7 mouse cellular contexts compared by ENCODE assay signal in the genomic region with DNA sequence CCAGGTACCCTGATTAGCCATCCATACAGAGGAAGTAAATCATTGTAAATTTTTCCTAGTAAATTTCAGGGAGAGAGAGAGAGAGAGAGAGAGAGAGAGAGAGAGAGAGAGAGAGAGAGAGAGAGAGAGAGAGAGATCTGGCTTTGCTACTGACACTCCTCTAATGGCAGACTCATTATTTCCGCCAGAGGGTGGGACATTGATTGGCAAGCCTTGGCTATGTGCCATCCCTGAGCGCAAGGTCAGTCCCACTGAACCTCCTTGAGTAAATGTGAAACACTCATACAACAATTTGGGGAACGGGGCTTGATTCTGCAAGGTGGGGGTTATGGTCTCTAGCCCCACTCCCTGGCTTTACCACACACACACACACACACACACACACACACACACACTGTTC.
"Had no signal": no experiment of that assay in that cellular context is flagged by ENCODE, and none has a peak within 500 bp of the region (broad histone marks: within the 10 kb centered on the region; RNA-seq: fewer than 3 reads in every experiment).

No protein-coding gene starts in this region.

- H3K9me3 ChIP-seq: limb, embryonic 15.5 days; liver, embryonic 12.5 days; midbrain, embryonic 10.5 days; neural tube, embryonic 15.5 days; stomach, embryonic 15.5 days had no signal

- H3K4me1 ChIP-seq: liver, embryonic 12.5 days; neural tube, embryonic 15.5 days had no signal

- H3K36me3 ChIP-seq: limb, embryonic 15.5 days; liver, embryonic 12.5 days; midbrain, embryonic 10.5 days; neural tube, embryonic 15.5 days; stomach, embryonic 15.5 days had no signal

- H3K27ac ChIP-seq: limb, embryonic 15.5 days; liver, embryonic 12.5 days; midbrain, embryonic 10.5 days; neural tube, embryonic 15.5 days; stomach, embryonic 15.5 days had no signal

- H3K9ac ChIP-seq: limb, embryonic 15.5 days; liver, embryonic 12.5 days; lung, embryonic 14.5 days; neural tube, embryonic 15.5 days; stomach, embryonic 15.5 days had no signal

- H3K4me3 ChIP-seq: limb, embryonic 15.5 days; liver, embryonic 12.5 days; midbrain, embryonic 10.5 days; myocyte; neural tube, embryonic 15.5 days; stomach, embryonic 15.5 days had no signal

- H3K27me3 ChIP-seq: liver, embryonic 12.5 days; stomach, embryonic 15.5 days had no signal

- ATAC-seq: liver, embryonic 12.5 days had no signal

- H3K4me2 ChIP-seq: limb, embryonic 15.5 days; liver, embryonic 12.5 days; lung, embryonic 14.5 days; neural tube, embryonic 15.5 days; stomach, embryonic 15.5 days had no signal
